Mouse (Mus musculus): ENCODE results near the gene Ruvbl2. TPM values are rescaled to one million over a fixed set of nuclear protein-coding genes. Genes with fewer than 3 reads are reported as not detected.

Gene Ruvbl2
- polyA plus RNA-seq, 1 experiment from 2014 or later, result 132 TPM

DNA sequence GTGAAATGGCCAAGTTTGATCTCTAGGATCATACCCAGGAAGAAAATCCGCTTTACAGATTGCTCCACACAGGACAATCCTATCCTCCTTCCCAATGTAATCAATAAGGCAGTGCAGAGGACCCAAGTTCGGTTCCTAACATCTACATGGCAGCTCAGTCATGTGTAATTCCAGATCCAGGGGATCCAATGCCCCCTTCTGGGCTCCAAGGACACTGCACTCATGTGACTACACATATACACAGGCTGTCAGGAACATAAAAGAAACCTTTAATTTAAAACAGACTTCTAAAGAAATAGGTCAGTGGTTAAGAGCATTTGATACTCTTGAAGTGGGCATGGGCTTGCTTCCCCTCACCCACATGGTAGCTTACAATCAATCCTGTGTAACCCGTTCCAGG, 51.8 kb downstream of the Ruvbl2 start:
- WGBS, result 88% methylated on average over 3 of the region's 3 CpGs
- no peak overlapping the region for H3K4me2 ChIP-seq (replicated peaks; ENCODE audit: low read depth, low read length)
- no peak for ATAC-seq (ENCODE audit: insufficient number of reproducible peaks, insufficient read depth, low FRiP score, low read depth)
- peaks cover 97% of the 10 kb centered on the region for H3K36me3 ChIP-seq (ENCODE audit: control insufficient read depth, insufficient read depth, low read length)
- H3K4me1 ChIP-seq (ENCODE audit: control insufficient read depth, insufficient read depth, low read length), result no peaks in the 10 kb centered on the region
- no peak overlapping the region for H3K27ac ChIP-seq (ENCODE audit: low read length)
- H3K27me3 ChIP-seq (ENCODE audit: control insufficient read depth, insufficient read depth, low read length), result no peaks in the 10 kb centered on the region
- H3K9me3 ChIP-seq (ENCODE audit: control insufficient read depth, low read depth, low read length), result no peaks in the 10 kb centered on the region
- no peak overlapping the region for H3K9ac ChIP-seq (replicated peaks; ENCODE audit: low read depth, low read length)
- no peak overlapping the region for H3K4me3 ChIP-seq (ENCODE audit: low read depth, low read length)

DNA sequence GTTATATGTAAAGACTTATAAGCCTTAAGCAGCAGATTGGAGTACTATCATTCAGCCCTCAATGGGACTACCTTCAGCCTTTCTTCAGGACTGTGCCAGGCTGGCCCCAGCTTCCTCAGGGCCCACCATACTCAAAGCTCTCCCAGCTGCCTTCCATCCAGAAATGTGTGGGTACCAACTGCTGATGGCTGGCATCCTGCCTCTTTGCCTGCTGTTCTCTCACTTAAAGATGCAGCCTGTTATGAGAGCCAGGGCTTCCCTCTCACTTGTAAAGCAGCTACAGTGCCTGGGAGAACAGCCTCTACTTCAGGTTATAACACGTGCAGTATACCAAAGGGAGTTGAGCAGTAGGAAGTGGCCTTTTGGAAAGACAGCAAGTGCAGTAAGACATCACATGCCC, 61.8 kb downstream of the Ruvbl2 start:
- 88% methylated on average over 1 of the region's 1 CpGs for WGBS
- Histone ChIP-seq H3K36me3 (ENCODE audit: control insufficient read depth, insufficient read depth, low read length) (peaks cover 63% of the 10 kb centered on the region), H3K4me1 (ENCODE audit: control insufficient read depth, insufficient read depth, low read length) (no peaks in the 10 kb centered on the region; the same call in 1 of the 2 replicates), H3K9me3 (ENCODE audit: control insufficient read depth, low read depth, low read length) (no peaks in the 10 kb centered on the region), H3K4me2 (replicated peaks; ENCODE audit: low read depth, low read length) (no peak overlapping the region), H3K27me3 (ENCODE audit: control insufficient read depth, insufficient read depth, low read length) (no peaks in the 10 kb centered on the region), H3K27ac (ENCODE audit: low read length) (no peak overlapping the region), H3K9ac (replicated peaks; ENCODE audit: low read depth, low read length) (no peak overlapping the region), H3K4me3 (ENCODE audit: low read depth, low read length) (no peak overlapping the region)
- ATAC-seq (ENCODE audit: insufficient number of reproducible peaks, insufficient read depth, low FRiP score, low read depth), result no peak

DNA sequence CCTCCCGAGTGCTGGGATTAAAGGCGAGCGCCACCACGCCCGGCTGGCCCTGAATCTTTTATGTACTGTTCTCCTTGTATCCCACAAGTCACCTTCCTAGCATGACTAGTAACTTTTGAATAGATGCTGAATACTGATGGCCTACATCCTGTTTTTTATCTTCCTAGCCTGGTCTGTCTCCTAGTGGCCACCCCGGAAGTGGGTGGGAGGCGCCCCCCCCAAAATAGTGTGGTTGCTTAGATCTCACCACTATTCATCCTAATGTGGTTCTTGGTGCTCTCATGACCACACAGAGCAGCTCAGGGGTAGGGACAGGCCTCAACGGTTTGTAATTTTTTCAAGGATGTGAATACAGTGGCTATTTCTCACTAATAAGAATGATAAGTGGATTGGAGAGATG, 63.3 kb downstream of the Ruvbl2 start:
- Histone ChIP-seq H3K36me3 (ENCODE audit: control insufficient read depth, insufficient read depth, low read length) (peaks cover 49% of the 10 kb centered on the region), H3K9me3 (ENCODE audit: control insufficient read depth, low read depth, low read length) (no peaks in the 10 kb centered on the region), H3K9ac (replicated peaks; ENCODE audit: low read depth, low read length) (no peak overlapping the region), H3K27me3 (ENCODE audit: control insufficient read depth, insufficient read depth, low read length) (0 out of 2 replicates have a peak, but pooled peaks cover 3% of the 10 kb centered on the region), H3K4me1 (ENCODE audit: control insufficient read depth, insufficient read depth, low read length) (peaks cover 3% of the 10 kb centered on the region; the same call in 1 of the 2 replicates), H3K4me2 (replicated peaks; ENCODE audit: low read depth, low read length) (no peak overlapping the region), H3K27ac (ENCODE audit: low read length) (no peak overlapping the region), H3K4me3 (ENCODE audit: low read depth, low read length) (no peak overlapping the region)
- 91% methylated on average over 8 of the region's 8 CpGs for WGBS
- ATAC-seq (ENCODE audit: insufficient number of reproducible peaks, insufficient read depth, low FRiP score, low read depth), result no peak

DNA sequence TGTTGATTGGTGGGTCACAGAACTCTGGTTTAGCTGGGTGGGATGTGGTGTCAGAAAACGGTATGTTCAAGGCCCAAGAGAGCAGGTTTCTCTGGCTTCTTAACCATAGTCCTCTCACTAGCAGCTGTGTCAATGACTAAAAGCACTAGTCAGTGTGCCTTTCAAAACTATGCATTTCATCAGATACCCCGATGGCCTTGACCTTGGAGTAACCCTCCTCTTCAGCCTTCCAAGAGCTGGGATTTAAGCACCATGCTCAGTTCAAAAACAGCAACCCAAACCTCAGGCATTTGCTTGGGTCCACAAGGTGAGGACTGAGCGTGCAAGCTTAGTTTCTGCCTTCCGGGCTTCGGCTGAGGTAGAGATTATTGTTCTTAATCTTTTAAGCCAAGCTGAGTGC, 65.5 kb downstream of the Ruvbl2 start:
- WGBS, result 75% methylated on average over 5 of the region's 5 CpGs
- no peak for ATAC-seq (ENCODE audit: insufficient number of reproducible peaks, insufficient read depth, low FRiP score, low read depth)
- Histone ChIP-seq H3K9ac (replicated peaks; ENCODE audit: low read depth, low read length) (no peak overlapping the region), H3K27me3 (ENCODE audit: control insufficient read depth, insufficient read depth, low read length) (peaks cover 13% of the 10 kb centered on the region; the same call in 1 of the 2 replicates), H3K36me3 (ENCODE audit: control insufficient read depth, insufficient read depth, low read length) (peaks cover 29% of the 10 kb centered on the region), H3K27ac (ENCODE audit: low read length) (no peak overlapping the region), H3K9me3 (ENCODE audit: control insufficient read depth, low read depth, low read length) (no peaks in the 10 kb centered on the region), H3K4me2 (replicated peaks; ENCODE audit: low read depth, low read length) (no peak overlapping the region), H3K4me3 (ENCODE audit: low read depth, low read length) (no peak overlapping the region), H3K4me1 (ENCODE audit: control insufficient read depth, insufficient read depth, low read length) (peaks cover 5% of the 10 kb centered on the region; the same call in 1 of the 2 replicates)

Small RNA genes lying within 50 kb of the gene (microRNA-seq; reads per million reads assigned to microRNA genes)
- gene Gm22133, result not detected

Other genes with a start within 250 kb of the Ruvbl2 start
- 0.22 and 0.55 TPM in 2 replicates for gene Ccdc155, start 233.2 kb downstream of the Ruvbl2 start, polyA plus RNA-seq (2014; fragmentation: Nextera tagmentation; extraction: Ambion mirVana)
- 0.45 and 1.2 TPM in 2 replicates for gene Dkkl1, start 225.9 kb downstream of the Ruvbl2 start, polyA plus RNA-seq (2014; fragmentation: Nextera tagmentation; extraction: Ambion mirVana)
- 155 and 167 TPM in 2 replicates for gene Tead2, start 222.3 kb downstream of the Ruvbl2 start, polyA plus RNA-seq (2014; fragmentation: Nextera tagmentation; extraction: Ambion mirVana)
- gene Cd37, start 199.0 kb downstream of the Ruvbl2 start, polyA plus RNA-seq (2014; fragmentation: Nextera tagmentation; extraction: Ambion mirVana), result 2.2 and 3.5 TPM in 2 replicates
- not detected in 2 replicates for gene Slc6a16, start 197.0 kb downstream of the Ruvbl2 start, polyA plus RNA-seq (2014; fragmentation: Nextera tagmentation; extraction: Ambion mirVana)
- gene Slc6a21, start 160.6 kb downstream of the Ruvbl2 start, polyA plus RNA-seq (2014; fragmentation: Nextera tagmentation; extraction: Ambion mirVana), result not detected in 2 replicates
- 18.3 and 23.5 TPM in 2 replicates for gene Trpm4, start 104.3 kb downstream of the Ruvbl2 start, polyA plus RNA-seq (2014; fragmentation: Nextera tagmentation; extraction: Ambion mirVana)
- gene Hrc, start 102.8 kb downstream of the Ruvbl2 start, polyA plus RNA-seq (2014; fragmentation: Nextera tagmentation; extraction: Ambion mirVana), result 0.78 and 1.8 TPM in 2 replicates
- gene Ppfia3, start 71.1 kb downstream of the Ruvbl2 start, polyA plus RNA-seq (2014; fragmentation: Nextera tagmentation; extraction: Ambion mirVana), result 5.2 and 6.1 TPM in 2 replicates
- gene Lin7b, start 67.5 kb downstream of the Ruvbl2 start, polyA plus RNA-seq (2014; fragmentation: Nextera tagmentation; extraction: Ambion mirVana), result 4.2 and 5.1 TPM in 2 replicates
- 118 and 124 TPM in 2 replicates for gene Snrnp70, start 42.4 kb downstream of the Ruvbl2 start, polyA plus RNA-seq (2014; fragmentation: Nextera tagmentation; extraction: Ambion mirVana)
- not detected in 2 replicates for gene Kcna7, start 32.4 kb downstream of the Ruvbl2 start, polyA plus RNA-seq (2014; fragmentation: Nextera tagmentation; extraction: Ambion mirVana)
- gene Ntf5, start 24.4 kb downstream of the Ruvbl2 start, polyA plus RNA-seq (2014; fragmentation: Nextera tagmentation; extraction: Ambion mirVana), result 4.1 and 4.5 TPM in 2 replicates
- 0.52 TPM in 1 of 2 replicates, not detected in the other for gene Lhb, start 17.3 kb downstream of the Ruvbl2 start, polyA plus RNA-seq (2014; fragmentation: Nextera tagmentation; extraction: Ambion mirVana)
- 32.7 and 35.3 TPM in 2 replicates for gene Gys1, start 3.3 kb downstream of the Ruvbl2 start, polyA plus RNA-seq (2014; fragmentation: Nextera tagmentation; extraction: Ambion mirVana)
- 4,275 and 4,681 TPM in 2 replicates for gene Ftl1, start 21.8 kb upstream of the Ruvbl2 start, polyA plus RNA-seq (2014; fragmentation: Nextera tagmentation; extraction: Ambion mirVana)
- gene Bax, start 28.8 kb upstream of the Ruvbl2 start, polyA plus RNA-seq (2014; fragmentation: Nextera tagmentation; extraction: Ambion mirVana), result 67.1 and 83.9 TPM in 2 replicates
- gene Tulp2, start 43.8 kb upstream of the Ruvbl2 start, polyA plus RNA-seq (2014; fragmentation: Nextera tagmentation; extraction: Ambion mirVana), result 1.7 and 2.9 TPM in 2 replicates
- not detected in 2 replicates for gene Gm45808, start 48.7 kb upstream of the Ruvbl2 start, polyA plus RNA-seq (2014; fragmentation: Nextera tagmentation; extraction: Ambion mirVana)
- 2.7 and 3.4 TPM in 2 replicates for gene Dhdh, start 50.7 kb upstream of the Ruvbl2 start, polyA plus RNA-seq (2014; fragmentation: Nextera tagmentation; extraction: Ambion mirVana)
- gene Nucb1, start 72.3 kb upstream of the Ruvbl2 start, polyA plus RNA-seq (2014; fragmentation: Nextera tagmentation; extraction: Ambion mirVana), result 199 TPM in 2 replicates
- gene Ppp1r15a, start 88.2 kb upstream of the Ruvbl2 start, polyA plus RNA-seq (2014; fragmentation: Nextera tagmentation; extraction: Ambion mirVana), result 12.7 and 18.3 TPM in 2 replicates
- 1.5 and 2.6 TPM in 2 replicates for gene Plekha4, start 88.2 kb upstream of the Ruvbl2 start, polyA plus RNA-seq (2014; fragmentation: Nextera tagmentation; extraction: Ambion mirVana)
- 1.8 and 1.9 TPM in 2 replicates for gene Hsd17b14, start 116.8 kb upstream of the Ruvbl2 start, polyA plus RNA-seq (2014; fragmentation: Nextera tagmentation; extraction: Ambion mirVana)
- gene Bcat2, start 132.1 kb upstream of the Ruvbl2 start, polyA plus RNA-seq (2014; fragmentation: Nextera tagmentation; extraction: Ambion mirVana), result 61.6 and 63.4 TPM in 2 replicates
- 0.36 and 0.55 TPM in 2 replicates for gene Fgf21, start 177.4 kb upstream of the Ruvbl2 start, polyA plus RNA-seq (2014; fragmentation: Nextera tagmentation; extraction: Ambion mirVana)
- gene Fut1, start 179.2 kb upstream of the Ruvbl2 start, polyA plus RNA-seq (2014; fragmentation: Nextera tagmentation; extraction: Ambion mirVana), result 0.63 and 0.78 TPM in 2 replicates
- gene Izumo1, start 183.7 kb upstream of the Ruvbl2 start, polyA plus RNA-seq (2014; fragmentation: Nextera tagmentation; extraction: Ambion mirVana), result 0.23 and 0.62 TPM in 2 replicates
- 6.2 and 7.8 TPM in 2 replicates for gene Rasip1, start 189.4 kb upstream of the Ruvbl2 start, polyA plus RNA-seq (2014; fragmentation: Nextera tagmentation; extraction: Ambion mirVana)
- gene Mamstr, start 201.9 kb upstream of the Ruvbl2 start, polyA plus RNA-seq (2014; fragmentation: Nextera tagmentation; extraction: Ambion mirVana), result 7.2 TPM in 2 replicates
- gene Fut2, start 228.3 kb upstream of the Ruvbl2 start, polyA plus RNA-seq (2014; fragmentation: Nextera tagmentation; extraction: Ambion mirVana), result 5.7 and 6.1 TPM in 2 replicates
- 0.67 and 1.0 TPM in 2 replicates for gene Ntn5, start 245.9 kb upstream of the Ruvbl2 start, polyA plus RNA-seq (2014; fragmentation: Nextera tagmentation; extraction: Ambion mirVana)